Mouse (Mus musculus) hindbrain, embryonic 16.5 days (tissue): Measurements from ENCODE around the gene Rtn4rl1. TPM values are rescaled to one million over a fixed set of nuclear protein-coding genes. Genes with fewer than 3 reads are reported as not detected.

ENCODE experiments used
- ATAC-seq: fragments of 200-750 bp; cut with Nextera tagmentation; 2 replicates; pipeline ENCODE4 v1.8.0; 2017; ENCODE audit warnings: moderate TSS enrichment, moderate library complexity
- H3K27ac ChIP-seq: fragments of 300-500 bp; sonication (generic); 2 replicates; pipeline ENCODE4 v1.5.1; 2014; ENCODE audit warnings: low read depth, mild to moderate bottlenecking, control low read depth, low read length, moderate library complexity
- H3K27me3 ChIP-seq: fragments of 300-500 bp; sonication (generic); replicated peaks from 2 replicates; pipeline ENCODE4 v1.6.1; 2014; ENCODE audit warnings: low read length; ENCODE audit not compliant: control insufficient read depth, insufficient read depth
- H3K36me3 ChIP-seq: fragments of 300-500 bp; sonication (generic); 2 replicates; pipeline ENCODE4 v1.6.1; 2014; ENCODE audit warnings: mild to moderate bottlenecking, low read length, moderate library complexity, mixed read lengths; ENCODE audit not compliant: control insufficient read depth, insufficient read depth
- H3K4me1 ChIP-seq: fragments of 300-500 bp; sonication (generic); 2 replicates; pipeline ENCODE4 v1.6.1; 2014; ENCODE audit warnings: low read depth, low read length; ENCODE audit not compliant: control insufficient read depth, insufficient read depth
- H3K4me2 ChIP-seq: fragments of 300-500 bp; sonication (generic); 2 replicates; pipeline ENCODE4 v1.6.1; 2014; ENCODE audit warnings: mild to moderate bottlenecking, low read length, control low read depth, moderate library complexity
- H3K4me3 ChIP-seq: fragments of 300-500 bp; sonication (generic); 2 replicates; pipeline ENCODE4 v1.5.1; 2014; ENCODE audit warnings: mild to moderate bottlenecking, low read length, control low read depth, moderate library complexity
- H3K9ac ChIP-seq: fragments of 300-500 bp; sonication (generic); 2 replicates; pipeline ENCODE4 v1.6.1; 2014; ENCODE audit warnings: low read depth, mild to moderate bottlenecking, control low read depth, low read length, moderate library complexity
- H3K9me3 ChIP-seq: fragments of 300-500 bp; sonication (generic); 2 replicates; pipeline ENCODE4 v1.6.1; 2014; ENCODE audit warnings: mild to moderate bottlenecking, low read length, moderate library complexity; ENCODE audit not compliant: control insufficient read depth
- WGBS: fragments of 180-500 bp; shearing (Covaris S2); extraction: QIAGEN DNeasy Blood & Tissue Kit; methylation state at CpG from one replicate; pipeline ENCODE4 v1.1.7; 2014; 5-methylcytosine and 5-hydroxymethylcytosine counted together
- polyA plus RNA-seq: library from polyadenylated mRNA; unstranded; fragments of >200 nt; fragmentation: Nextera tagmentation; extraction: Ambion mirVana; gene quantifications from 2 replicates; pipeline ENCODE4 v1.2.1, GENCODE M21; 2015

Gene Rtn4rl1
- polyA plus RNA-seq, 1 experiment from 2014 or later = 10.7 TPM

- H3K27me3 ChIP-seq = no peaks in the 10 kb centered on the region
- H3K4me1 ChIP-seq = no peaks in the 10 kb centered on the region; the same call in 1 of the 2 replicates
- H3K4me2 ChIP-seq = no peak overlapping the region
- 65% methylated on average over 8 of the region's 8 CpGs for WGBS
- ATAC-seq = no peak
- no peak overlapping the region for H3K9ac ChIP-seq
- no peak overlapping the region for H3K4me3 ChIP-seq
- H3K27ac ChIP-seq = no peak overlapping the region
- no peaks in the 10 kb centered on the region for H3K36me3 ChIP-seq
- no peaks in the 10 kb centered on the region for H3K9me3 ChIP-seq
Observed at GRCm38 (mm10) chr11:75201721-75202120, 8.1 kb downstream of the Rtn4rl1 start.

- no peaks in the 10 kb centered on the region for H3K36me3 ChIP-seq
- H3K9ac ChIP-seq = no peak overlapping the region
- WGBS = 93% methylated on average over 4 of the region's 4 CpGs
- H3K4me2 ChIP-seq = no peak overlapping the region
- H3K4me3 ChIP-seq = no peak overlapping the region
- no peaks in the 10 kb centered on the region for H3K9me3 ChIP-seq
- no peak for ATAC-seq
- no peak overlapping the region for H3K27ac ChIP-seq
- H3K4me1 ChIP-seq = no peaks in the 10 kb centered on the region
- H3K27me3 ChIP-seq = no peaks in the 10 kb centered on the region
Observed at GRCm38 (mm10) chr11:75203926-75204325, 10.3 kb downstream of the Rtn4rl1 start.

GRCm38 (mm10) chr11:75204472-75204871, 10.9 kb downstream of the Rtn4rl1 start:
- no peak overlapping the region for H3K27ac ChIP-seq
- no peak overlapping the region for H3K9ac ChIP-seq
- 40% methylated on average over 9 of the region's 9 CpGs for WGBS
- H3K27me3 ChIP-seq = no peaks in the 10 kb centered on the region
- H3K36me3 ChIP-seq = no peaks in the 10 kb centered on the region
- no peak overlapping the region for H3K4me3 ChIP-seq
- no peak overlapping the region for H3K4me2 ChIP-seq
- no peaks in the 10 kb centered on the region for H3K4me1 ChIP-seq
- no peaks in the 10 kb centered on the region for H3K9me3 ChIP-seq
- ATAC-seq = no peak

GRCm38 (mm10) chr11:75206347-75206746, 12.8 kb downstream of the Rtn4rl1 start:
- WGBS = 79% methylated on average over 4 of the region's 4 CpGs
- no peak overlapping the region for H3K4me2 ChIP-seq
- H3K4me3 ChIP-seq = no peak overlapping the region
- H3K9ac ChIP-seq = no peak overlapping the region
- no peaks in the 10 kb centered on the region for H3K9me3 ChIP-seq
- H3K36me3 ChIP-seq = no peaks in the 10 kb centered on the region
- no peaks in the 10 kb centered on the region for H3K27me3 ChIP-seq
- H3K27ac ChIP-seq = no peak overlapping the region
- no peaks in the 10 kb centered on the region for H3K4me1 ChIP-seq
- no peak for ATAC-seq

GRCm38 (mm10) chr11:75209363-75209762, 15.8 kb downstream of the Rtn4rl1 start:
- Histone ChIP-seq H3K9ac (no peak overlapping the region), H3K4me3 (no peak overlapping the region), H3K27me3 (no peaks in the 10 kb centered on the region), H3K9me3 (no peaks in the 10 kb centered on the region), H3K4me1 (peaks cover 17% of the 10 kb centered on the region), H3K27ac (no peak overlapping the region), H3K4me2 (no peak overlapping the region), H3K36me3 (no peaks in the 10 kb centered on the region)
- no peak for ATAC-seq
- WGBS = 69% methylated on average over 4 of the region's 4 CpGs

GRCm38 (mm10) chr11:75210093-75210492, 16.5 kb downstream of the Rtn4rl1 start:
- H3K4me1 ChIP-seq = peaks cover 17% of the 10 kb centered on the region
- H3K4me2 ChIP-seq = no peak overlapping the region
- no peaks in the 10 kb centered on the region for H3K36me3 ChIP-seq
- H3K9me3 ChIP-seq = no peaks in the 10 kb centered on the region
- H3K9ac ChIP-seq = no peak overlapping the region
- ATAC-seq = no peak
- H3K27ac ChIP-seq = no peak overlapping the region
- no peaks in the 10 kb centered on the region for H3K27me3 ChIP-seq
- 66% methylated on average over 4 of the region's 4 CpGs for WGBS
- H3K4me3 ChIP-seq = no peak overlapping the region

- Histone ChIP-seq H3K27me3 (no peaks in the 10 kb centered on the region), H3K9ac (no peak overlapping the region), H3K9me3 (no peaks in the 10 kb centered on the region), H3K36me3 (no peaks in the 10 kb centered on the region), H3K27ac (no peak overlapping the region), H3K4me3 (no peak overlapping the region), H3K4me1 (peaks cover 17% of the 10 kb centered on the region), H3K4me2 (no peak overlapping the region)
- 64% methylated on average over 6 of the region's 6 CpGs for WGBS
- no peak for ATAC-seq
Observed at GRCm38 (mm10) chr11:75210755-75211154, 17.2 kb downstream of the Rtn4rl1 start.

GRCm38 (mm10) chr11:75212031-75212667, 18.6 kb downstream of the Rtn4rl1 start:
- 39% methylated on average over 8 of the region's 8 CpGs for WGBS
- Histone ChIP-seq H3K36me3 (no peaks in the 10 kb centered on the region), H3K9me3 (no peaks in the 10 kb centered on the region), H3K4me3 (no peak overlapping the region), H3K9ac (no peak overlapping the region), H3K4me1 (peaks cover 17% of the 10 kb centered on the region), H3K27ac (peak overlapping the region; percentile 61; the same call in 1 of the 2 replicates), H3K4me2 (no peak overlapping the region), H3K27me3 (no peaks in the 10 kb centered on the region)
- ATAC-seq = peak; percentile 21; the same call in 1 of the 2 replicates

GRCm38 (mm10) chr11:75212876-75213275, 19.3 kb downstream of the Rtn4rl1 start:
- H3K9me3 ChIP-seq = no peaks in the 10 kb centered on the region
- WGBS = 47% methylated on average over 3 of the region's 3 CpGs
- H3K9ac ChIP-seq = no peak overlapping the region
- H3K4me3 ChIP-seq = no peak overlapping the region
- H3K27me3 ChIP-seq = no peaks in the 10 kb centered on the region
- H3K4me2 ChIP-seq = no peak overlapping the region
- H3K36me3 ChIP-seq = no peaks in the 10 kb centered on the region
- peaks cover 17% of the 10 kb centered on the region for H3K4me1 ChIP-seq
- H3K27ac ChIP-seq = 0 out of 2 replicates have a peak overlapping the region, but pooled peaks have one; percentile 24
- no peak for ATAC-seq
